Mouse (Mus musculus) T-cell, adult 66 days (primary cell): ENCODE measurements around the gene Vapb. TPM values are rescaled to one million over a fixed set of nuclear protein-coding genes. Genes with fewer than 3 reads are reported as not detected.

Experiments used
- total RNA-seq, 2 experiments: library from RNA; stranded (reverse); gene quantifications; 3 replicates in 1 of 2; 4 replicates in 1 of 2; pipeline ENCODE4 v1.2.4; 2023

Gene Vapb
- 10 to 100 TPM; 42.9 to 43.4 TPM for total RNA-seq

DNA sequence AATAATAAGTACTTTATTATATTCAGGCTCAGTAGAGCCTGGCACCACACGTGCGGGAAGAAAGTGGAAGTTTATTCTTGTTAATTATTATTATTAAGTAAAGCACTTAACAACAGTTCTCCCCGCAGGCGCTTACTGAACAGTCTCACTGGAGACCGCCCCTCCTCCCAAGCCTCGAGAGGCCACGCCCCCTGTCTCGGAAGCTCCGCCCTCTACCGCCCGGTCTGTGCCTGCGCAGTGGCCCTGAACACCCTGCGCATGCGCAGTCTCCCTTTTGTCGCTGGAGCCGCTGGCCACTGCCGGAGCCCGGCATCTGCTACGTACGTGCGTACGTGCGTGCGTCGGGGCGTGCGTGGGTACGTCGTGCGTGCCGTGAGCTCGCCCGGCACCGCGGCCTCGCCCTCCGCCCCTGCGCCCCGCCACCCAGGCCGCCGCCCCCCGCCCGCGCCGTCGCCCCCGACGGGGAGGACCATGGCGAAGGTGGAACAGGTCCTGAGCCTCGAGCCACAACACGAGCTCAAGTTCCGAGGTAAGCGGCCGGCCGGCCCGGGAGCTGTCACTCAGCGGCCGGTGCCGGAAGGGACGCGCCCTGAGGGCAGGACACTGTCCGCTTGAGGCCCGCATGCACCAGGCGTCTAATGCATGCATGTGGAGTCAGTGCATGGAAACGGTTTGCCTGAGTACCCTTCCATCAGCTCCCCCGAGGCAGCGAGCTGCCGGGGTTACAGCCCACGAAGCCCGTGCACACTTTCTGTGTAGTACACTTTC is at the start of gene Vapb:
TSS of gene Vapb (plus strand) at position 290 of the 768 bp plus-strand sequence.

GRCm38 (mm10) chr2:173719115-173719514 is 18.2 kb upstream of the Vapb start, which contains the start of gene 1700010B08Rik:
1700010B08Rik (plus strand) TSS chr2:173719415.

Other genes with a start within 250 kb of the Vapb start
- not detected for gene 1700021F07Rik, start 214.9 kb upstream of the Vapb start, total RNA-seq
- not detected for gene Ankrd60, start 159.1 kb upstream of the Vapb start, total RNA-seq
- gene Rab22a, start 77.8 kb upstream of the Vapb start, total RNA-seq: 10 to 100 TPM; 27.3 to 28.1 TPM
- not detected for gene 1700010B08Rik, start 18.1 kb upstream of the Vapb start, total RNA-seq